Mouse (Mus musculus) hindbrain, postnatal 0 days (tissue): ENCODE data around the gene Ip6k1. TPM values are rescaled to one million over a fixed set of nuclear protein-coding genes. Genes with fewer than 3 reads are reported as not detected.

Experiments
- ATAC-seq: fragments of 200-750 bp; cut with Nextera tagmentation; 2 replicates; pipeline ENCODE4 v1.8.0; 2017; ENCODE audit warnings: mild to moderate bottlenecking, moderate TSS enrichment, moderate library complexity
- DNase-seq: peaks from one replicate; pipeline ENCODE4 v3.0.0-alpha.2; 2015; ENCODE audit warnings: low spot score
- H3K27ac ChIP-seq: fragments of 300-500 bp; sonication (generic); 2 replicates; pipeline ENCODE4 v1.5.1; 2014; ENCODE audit warnings: mild to moderate bottlenecking
- H3K27me3 ChIP-seq: fragments of 300-500 bp; sonication (generic); 2 replicates; pipeline ENCODE4 v1.6.1; 2014; ENCODE audit warnings: low read length, mixed read lengths; ENCODE audit not compliant: insufficient read depth
- H3K36me3 ChIP-seq: fragments of 300-500 bp; sonication (generic); 2 replicates; pipeline ENCODE4 v1.6.1; 2014; ENCODE audit warnings: low read length, mixed read lengths; ENCODE audit not compliant: insufficient read depth
- H3K4me1 ChIP-seq: fragments of 300-500 bp; sonication (generic); 2 replicates; pipeline ENCODE4 v1.6.1; 2014; ENCODE audit warnings: antibody characterized with exemption, low read length, mixed read lengths; ENCODE audit not compliant: insufficient read depth
- H3K4me2 ChIP-seq: fragments of 300-500 bp; sonication (generic); 2 replicates; pipeline ENCODE4 v1.6.1; 2014; ENCODE audit warnings: low read depth, mild to moderate bottlenecking, low read length, moderate library complexity, mixed read lengths
- H3K4me3 ChIP-seq: fragments of 300-500 bp; sonication (generic); 2 replicates; pipeline ENCODE4 v1.5.1; 2014; ENCODE audit warnings: low read length
- H3K9ac ChIP-seq: fragments of 300-500 bp; sonication (generic); replicated peaks from 2 replicates; pipeline ENCODE4 v1.6.1; 2014; ENCODE audit warnings: mild to moderate bottlenecking, low read length, moderate library complexity, mixed read lengths
- H3K9me3 ChIP-seq: fragments of 300-500 bp; sonication (generic); 2 replicates; pipeline ENCODE4 v1.6.1; 2016; ENCODE audit warnings: low read length, mixed read lengths
- CTCF ChIP-seq: IDR thresholded peaks from 2 replicates; pipeline ENCODE4 v1.5.1; 2016; ENCODE audit warnings: antibody characterized with exemption, control low read depth, low read depth
- WGBS: fragments of 180-500 bp; shearing (Covaris S2); extraction: QIAGEN DNeasy Blood & Tissue Kit; methylation state at CpG from one replicate; pipeline ENCODE4 v1.1.7; 2014; 5-methylcytosine and 5-hydroxymethylcytosine counted together
- polyA plus RNA-seq: library from polyadenylated mRNA; unstranded; fragments of >200 nt; fragmentation: Nextera tagmentation; extraction: Ambion mirVana; gene quantifications from 2 replicates; pipeline ENCODE4 v1.2.1, GENCODE M21; 2015
- total RNA-seq: library from RNA; depleted of rRNA; stranded (reverse); fragments of >200 nt; gene quantifications from 2 replicates; pipeline ENCODE4 v1.2.3, GENCODE M21; 2014

The Ip6k1 gene
- total and polyA plus RNA-seq, 2 experiments from 2014 or later, result 83.6 to 258 TPM

GRCm38 (mm10) chr9:108044751-108045492 lies 42.6 kb downstream of the Ip6k1 start:
- peak; percentile 24 for TF ChIP-seq CTCF
- Histone ChIP-seq H3K27me3 (no peaks in the 10 kb centered on the region), H3K9ac (no peak overlapping the region), H3K36me3 (peaks cover 47% of the 10 kb centered on the region), H3K4me2 (no peak overlapping the region), H3K9me3 (no peaks in the 10 kb centered on the region), H3K4me1 (peaks cover 5% of the 10 kb centered on the region; the same call in 1 of the 2 replicates), H3K27ac (no peak overlapping the region), H3K4me3 (no peak overlapping the region)
- WGBS, result 94% methylated on average over 8 of the region's 8 CpGs
- DNase-seq, result no peak
- no peak for ATAC-seq

- WGBS, result 84% methylated on average over 4 of the region's 4 CpGs
- no peaks in the 10 kb centered on the region for H3K9me3 ChIP-seq
- no peaks in the 10 kb centered on the region for H3K27me3 ChIP-seq
- H3K4me2 ChIP-seq, result no peak overlapping the region
- TF ChIP-seq CTCF, result no peak
- no peak overlapping the region for H3K27ac ChIP-seq
- H3K4me1 ChIP-seq, result peaks cover 8% of the 10 kb centered on the region; the same call in 1 of the 2 replicates
- no peak overlapping the region for H3K9ac ChIP-seq
- no peak for ATAC-seq
- H3K4me3 ChIP-seq, result no peak overlapping the region
- H3K36me3 ChIP-seq, result peaks cover 37% of the 10 kb centered on the region
- no peak for DNase-seq
Observed at GRCm38 (mm10) chr9:108046582-108046981, 44.3 kb downstream of the Ip6k1 start.

GRCm38 (mm10) chr9:108047601-108048565 lies 45.6 kb downstream of the Ip6k1 start:
- H3K4me2 ChIP-seq, result peak overlapping the region; percentile 74
- no peaks in the 10 kb centered on the region for H3K27me3 ChIP-seq
- peak overlapping the region; percentile 66; the same call in 1 of the 2 replicates for H3K27ac ChIP-seq
- peak overlapping the region; percentile 50 for H3K4me3 ChIP-seq
- H3K9ac ChIP-seq, result peak overlapping the region; percentile 56
- no peaks in the 10 kb centered on the region for H3K9me3 ChIP-seq
- peaks cover 8% of the 10 kb centered on the region; the same call in 1 of the 2 replicates for H3K4me1 ChIP-seq
- WGBS, result 49% methylated on average over 17 of the region's 17 CpGs
- DNase-seq (no peak), ATAC-seq (no peak)
- TF ChIP-seq CTCF, result no peak
- peaks cover 25% of the 10 kb centered on the region for H3K36me3 ChIP-seq

- Histone ChIP-seq H3K9me3 (no peaks in the 10 kb centered on the region), H3K9ac (peak overlapping the region; percentile 56), H3K4me2 (peak overlapping the region; percentile 74), H3K4me1 (peaks cover 8% of the 10 kb centered on the region; the same call in 1 of the 2 replicates), H3K27ac (peak overlapping the region; percentile 66; the same call in 1 of the 2 replicates), H3K36me3 (peaks cover 22% of the 10 kb centered on the region), H3K27me3 (no peaks in the 10 kb centered on the region), H3K4me3 (peak overlapping the region; percentile 50)
- ATAC-seq (no peak; the same call in 1 of the 2 replicates), DNase-seq (no peak)
- TF ChIP-seq CTCF, result no peak
- WGBS, result 2% methylated on average over 19 of the region's 19 CpGs
Observed at GRCm38 (mm10) chr9:108048566-108048955, 46.3 kb downstream of the Ip6k1 start.

- Histone ChIP-seq H3K36me3 (peaks cover 23% of the 10 kb centered on the region), H3K4me3 (peak within 1 kb of the TSS; percentile 50), H3K9ac (peak within 1 kb of the TSS; percentile 56), H3K27ac (peak within 1 kb of the TSS; percentile 66), H3K4me2 (peak within 1 kb of the TSS; percentile 74), H3K9me3 (no peaks in the 10 kb centered on the region), H3K4me1 (peaks cover 8% of the 10 kb centered on the region; the same call in 1 of the 2 replicates), H3K27me3 (no peaks in the 10 kb centered on the region)
- 0 out of 2 replicates have a peak, but pooled peaks have one; percentile 6 for TF ChIP-seq CTCF
- DNase-seq (peak; percentile 99), ATAC-seq (peak; percentile 96)
- 0% methylated on average over 32 of the region's 39 CpGs for WGBS
Observed at GRCm38 (mm10) chr9:108049016-108049455, 46.7 kb downstream of the Ip6k1 start, which contains the start of gene Gmppb. Gene Gmppb, plus strand, starts transcription at chr9:108049242.

GRCm38 (mm10) chr9:108049561-108050251 lies 47.4 kb downstream of the Ip6k1 start:
- H3K4me1 ChIP-seq, result peaks cover 8% of the 10 kb centered on the region; the same call in 1 of the 2 replicates
- H3K27me3 ChIP-seq, result no peaks in the 10 kb centered on the region
- peaks cover 30% of the 10 kb centered on the region for H3K36me3 ChIP-seq
- WGBS, result 43% methylated on average over 15 of the region's 15 CpGs
- H3K9ac ChIP-seq, result peak overlapping the region; percentile 56
- peak; percentile 13 for ATAC-seq
- H3K27ac ChIP-seq, result peak overlapping the region; percentile 52
- H3K4me3 ChIP-seq, result peak overlapping the region; percentile 50
- H3K4me2 ChIP-seq, result peak overlapping the region; percentile 74
- TF ChIP-seq CTCF, result no peak
- H3K9me3 ChIP-seq, result no peaks in the 10 kb centered on the region
- no peak for DNase-seq
